8 mouse cellular contexts compared by ENCODE assay signal in the genomic region with DNA sequence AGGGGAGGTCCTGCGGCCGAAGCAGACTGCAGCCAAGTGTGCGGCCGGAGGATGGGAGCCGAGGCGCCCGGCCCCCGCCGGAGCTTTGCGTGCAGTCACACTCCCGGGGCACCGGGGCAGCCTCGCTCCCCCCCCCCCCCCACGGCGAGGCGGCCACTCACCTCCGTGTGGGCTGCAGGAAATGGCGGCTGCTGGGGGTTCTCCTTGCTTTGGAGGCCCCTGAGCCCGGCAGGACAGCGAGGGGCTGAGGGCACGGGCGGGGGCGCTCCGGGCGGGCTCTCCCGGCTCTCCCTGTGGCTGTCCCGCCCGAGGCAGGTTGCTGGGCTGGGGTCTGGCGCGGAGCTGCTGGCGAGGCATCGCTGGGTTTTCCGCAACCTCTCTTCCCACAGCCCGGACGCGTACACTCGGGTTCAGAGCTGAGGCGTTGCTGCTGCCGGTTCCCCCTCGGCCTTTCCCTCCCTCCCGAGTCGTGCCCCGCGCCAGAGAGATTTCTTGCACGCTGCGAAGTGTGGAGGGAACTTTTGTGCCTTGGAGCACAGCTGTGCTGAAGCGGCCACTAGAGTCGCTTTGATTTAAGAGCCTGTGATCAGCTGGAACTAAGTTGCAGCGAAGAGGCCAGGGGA. TPM values are rescaled to one million over a fixed set of nuclear protein-coding genes. Genes with fewer than 3 reads are reported as not detected.
DNase-seq lines count a peak whose midpoint lies in the region; ATAC-seq and TF ChIP-seq lines count a peak whose summit lies in the region.

No protein-coding gene starts in this region.

- H3K4me2 ChIP-seq in forebrain, postnatal 0 days (ENCODE audit: low read depth) = peak overlapping the region; percentile 65
- peak overlapping the region; percentile 55 for H3K4me2 ChIP-seq in hindbrain, embryonic 16.5 days (ENCODE audit: low read length)
- H3K4me2 ChIP-seq in liver, embryonic 16.5 days (ENCODE audit: low read depth, low read length) = peak overlapping the region; percentile 62

- H3K4me3 ChIP-seq in lung, adult 2 months (replicated peaks; ENCODE audit: extremely low read depth, low read depth, low read length) = peak overlapping the region; percentile 71
- peak overlapping the region; percentile 56 for H3K4me3 ChIP-seq in forebrain, postnatal 0 days (ENCODE audit: low read depth, low read length)
- H3K4me3 ChIP-seq in hindbrain, embryonic 16.5 days (ENCODE audit: low read length) = peak overlapping the region; percentile 63
- peak overlapping the region; percentile 49 for H3K4me3 ChIP-seq in liver, embryonic 16.5 days (ENCODE audit: low read depth, low read length)

- 15% methylated on average over 48 of the region's 49 CpGs for WGBS in lung, adult 2 months
- WGBS in forebrain, postnatal 0 days = 24% methylated on average over 36 of the region's 49 CpGs
- 12% methylated on average over 19 of the region's 49 CpGs for WGBS in hindbrain, embryonic 16.5 days
- WGBS in liver, embryonic 16.5 days (ENCODE audit: insufficient replicate concordance) = 13% methylated on average over 33 of the region's 49 CpGs

- peak overlapping the region; percentile 50; the same call in 1 of the 2 replicates for H3K27ac ChIP-seq in forebrain, postnatal 0 days (ENCODE audit: low read depth, low read length)
- peak overlapping the region; percentile 32 for H3K27ac ChIP-seq in hindbrain, embryonic 16.5 days (ENCODE audit: low read depth, low read length)
- no peak overlapping the region for H3K27ac ChIP-seq in liver, embryonic 16.5 days (ENCODE audit: low read length)

- ATAC-seq in forebrain, postnatal 0 days = peak; percentile 28
- peak; percentile 49 for ATAC-seq in hindbrain, embryonic 16.5 days
- ATAC-seq in liver, embryonic 16.5 days (ENCODE audit: low read depth) = no peak

- TF ChIP-seq CTCF in lung, adult 2 months (IDR thresholded peaks at IDR 0.05; ENCODE audit: insufficient read depth, low read length) = no peak
- TF ChIP-seq CTCF in forebrain, postnatal 0 days (IDR thresholded peaks at IDR 0.05; ENCODE audit: low read depth) = no peak

- H3K9me3 ChIP-seq in forebrain, postnatal 0 days (ENCODE audit: low read length) = no peaks in the 10 kb centered on the region
- no peaks in the 10 kb centered on the region for H3K9me3 ChIP-seq in hindbrain, embryonic 16.5 days (ENCODE audit: control insufficient read depth, low read length)
- H3K9me3 ChIP-seq in liver, embryonic 16.5 days (replicated peaks; ENCODE audit: control insufficient read depth, low read length) = no peaks in the 10 kb centered on the region

- no peaks in the 10 kb centered on the region for H3K27me3 ChIP-seq in forebrain, postnatal 0 days (ENCODE audit: insufficient read depth, low read length)
- no peaks in the 10 kb centered on the region for H3K27me3 ChIP-seq in hindbrain, embryonic 16.5 days (replicated peaks; ENCODE audit: control insufficient read depth, insufficient read depth, low read length)
- peaks cover 20% of the 10 kb centered on the region for H3K27me3 ChIP-seq in liver, embryonic 16.5 days (ENCODE audit: control insufficient read depth, insufficient read depth, low read depth, low read length)

- no peak for TF ChIP-seq POLR2A in lung, adult 2 months (IDR thresholded peaks at IDR 0.05; ENCODE audit: borderline replicate concordance, extremely low read depth, low read depth, low read length)

- peak; percentile 34 for DNase-seq in lung, adult 2 months
- no peak for DNase-seq in lung, postnatal 25 days (ENCODE audit: low spot score)
- DNase-seq in cerebellum, adult 18-20 months = peak; percentile 2 to 10
- peak; percentile 12 for DNase-seq in forebrain, postnatal 0 days
- DNase-seq in right cerebral cortex, postnatal 14 days = peak; percentile 9
- no peak for DNase-seq in layer of hippocampus, postnatal 14 days (ENCODE audit: low spot score in 2 of 2)

- no peaks in the 10 kb centered on the region for H3K4me1 ChIP-seq in lung, adult 2 months (ENCODE audit: control insufficient read depth, insufficient read depth, low read length)
- no peaks in the 10 kb centered on the region for H3K4me1 ChIP-seq in forebrain, postnatal 0 days (ENCODE audit: insufficient read depth)
- no peaks in the 10 kb centered on the region for H3K4me1 ChIP-seq in hindbrain, embryonic 16.5 days (ENCODE audit: control insufficient read depth, insufficient read depth, low read depth, low read length)
- no peaks in the 10 kb centered on the region for H3K4me1 ChIP-seq in liver, embryonic 16.5 days (ENCODE audit: control insufficient read depth, low read depth, low read length)

- no peaks in the 10 kb centered on the region for H3K36me3 ChIP-seq in forebrain, postnatal 0 days (ENCODE audit: insufficient read depth)
- no peaks in the 10 kb centered on the region for H3K36me3 ChIP-seq in hindbrain, embryonic 16.5 days (ENCODE audit: control insufficient read depth, insufficient read depth, low read length)
- H3K36me3 ChIP-seq in liver, embryonic 16.5 days (ENCODE audit: control insufficient read depth, insufficient read depth) = no peaks in the 10 kb centered on the region

- peak overlapping the region; percentile 59 for H3K9ac ChIP-seq in forebrain, postnatal 0 days
- H3K9ac ChIP-seq in hindbrain, embryonic 16.5 days (ENCODE audit: low read depth, low read length) = peak overlapping the region; percentile 66
- H3K9ac ChIP-seq in liver, embryonic 16.5 days (ENCODE audit: low read depth, low read length) = 0 out of 2 replicates have a peak overlapping the region, but pooled peaks have one; percentile 12

RNA-seq across cellular contexts. Expression of gene Shroom4, which starts 0.9 kb away (rescaled TPM):
- 9.2 and 12.9 TPM in 2 replicates for polyA plus RNA-seq in lung, adult 2 months (2012; rRNA removed)
- 3.6 and 4.0 TPM in 2 replicates for total RNA-seq in forebrain, postnatal 0 days (2014; rRNA removed)
- polyA plus RNA-seq in forebrain, postnatal 0 days (2015; fragmentation: Nextera tagmentation; extraction: Ambion mirVana) = 0.39 and 0.56 TPM in 2 replicates
- 1.2 TPM in 2 replicates for polyA plus RNA-seq in hindbrain, embryonic 16.5 days (2015; fragmentation: Nextera tagmentation; extraction: Ambion mirVana)
- 0.20 and 0.28 TPM in 2 replicates for polyA plus RNA-seq in liver, embryonic 16.5 days (2015; fragmentation: Nextera tagmentation; extraction: Ambion mirVana)
- 1 to 10 TPM; 6.0 to 6.6 TPM for total RNA-seq in layer of hippocampus, postnatal 14 days (2021)

Comparison
In these comparisons a context has a peak if more than half of its experiments do, and no peak if none do; other contexts are left out.
1. DNase-seq: peak in lung, adult 2 months (single experiment), cerebellum, adult 18-20 months (2 of 2), forebrain, postnatal 0 days (single experiment) and right cerebral cortex, postnatal 14 days (single experiment); none in lung, postnatal 25 days (single experiment) and layer of hippocampus, postnatal 14 days (0 of 2).
2. H3K9ac ChIP-seq: peak in every context shown above with its lines; median percentile 66 in hindbrain, embryonic 16.5 days; 59 in forebrain, postnatal 0 days; 12 in liver, embryonic 16.5 days.
3. Peak in every context shown above with its lines, with median percentiles within 50 percentile points of each other: H3K4me3 ChIP-seq and H3K4me2 ChIP-seq.